Mouse (Mus musculus) megakaryocyte progenitor cell, adult 5-6 weeks (primary cell): ENCODE measurements at regions not wholly inside any gene's neighbourhood (a gene's known extent, or its start where the extent isn't known, plus 50 kb on each side); places are given as distances from the start of the nearest gene placed in this dataset.

Experiments
- ATAC-seq: replicated peaks from 2 replicates; pipeline ENCODE4 v1.8.0; 2016; ENCODE audit warnings: mild to moderate bottlenecking, moderate TSS enrichment, inconsistent platforms; ENCODE audit not compliant: poor library complexity

GRCm38 (mm10) chr4:53320735-53321449 lies 119.3 kb upstream of the Slc44a1 start:
- ATAC-seq, result peak; percentile 57

GRCm38 (mm10) chr4:53319051-53319450 lies 121.2 kb upstream of the Slc44a1 start:
- ATAC-seq, result no peak

- ATAC-seq, result no peak
Measured at GRCm38 (mm10) chr4:53318181-53318580, 122.0 kb upstream of the Slc44a1 start.

GRCm38 (mm10) chr4:53317453-53317824 lies 122.8 kb upstream of the Slc44a1 start:
- ATAC-seq, result no peak

GRCm38 (mm10) chr4:53316796-53317452 lies 123.3 kb upstream of the Slc44a1 start:
- ATAC-seq, result no peak

- 0 out of 2 replicates have a peak, but pooled peaks have one; percentile 9 for ATAC-seq
Measured at GRCm38 (mm10) chr4:53315876-53316762, 124.1 kb upstream of the Slc44a1 start.

GRCm38 (mm10) chr4:53315121-53315875 lies 124.9 kb upstream of the Slc44a1 start:
- ATAC-seq, result 0 out of 2 replicates have a peak, but pooled peaks have one; percentile 20

GRCm38 (mm10) chr4:53314076-53314475 lies 126.1 kb upstream of the Slc44a1 start:
- ATAC-seq, result no peak

- no peak for ATAC-seq
Measured at GRCm38 (mm10) chr4:53307121-53307520, 133.1 kb upstream of the Slc44a1 start.

GRCm38 (mm10) chr4:53304782-53305385 lies 135.3 kb upstream of the Slc44a1 start:
- no peak for ATAC-seq

GRCm38 (mm10) chr4:53304290-53304654 lies 135.9 kb upstream of the Slc44a1 start:
- no peak for ATAC-seq

- no peak for ATAC-seq
Measured at GRCm38 (mm10) chr4:53303621-53304289, 136.5 kb upstream of the Slc44a1 start.

- no peak for ATAC-seq
Measured at GRCm38 (mm10) chr4:53297975-53298374, 138.3 kb upstream of the Abca1 start.

GRCm38 (mm10) chr4:53292606-53293005 lies 132.9 kb upstream of the Abca1 start:
- no peak for ATAC-seq

GRCm38 (mm10) chr4:53277741-53278525 lies 118.2 kb upstream of the Abca1 start:
- peak; percentile 89 for ATAC-seq

- 0 out of 2 replicates have a peak, but pooled peaks have one; percentile 3 for ATAC-seq
Measured at GRCm38 (mm10) chr4:53270433-53270832, 110.7 kb upstream of the Abca1 start.

- ATAC-seq, result peak; percentile 89
Measured at GRCm38 (mm10) chr4:53269999-53270398, 110.3 kb upstream of the Abca1 start.

GRCm38 (mm10) chr4:53269251-53269842 lies 109.7 kb upstream of the Abca1 start:
- ATAC-seq, result peak; percentile 10; the same call in 1 of the 2 replicates

- no peak for ATAC-seq
Measured at GRCm38 (mm10) chr4:53264901-53265300, 105.2 kb upstream of the Abca1 start.
